8 mouse cellular contexts compared by ENCODE assay signal in the genomic region with DNA sequence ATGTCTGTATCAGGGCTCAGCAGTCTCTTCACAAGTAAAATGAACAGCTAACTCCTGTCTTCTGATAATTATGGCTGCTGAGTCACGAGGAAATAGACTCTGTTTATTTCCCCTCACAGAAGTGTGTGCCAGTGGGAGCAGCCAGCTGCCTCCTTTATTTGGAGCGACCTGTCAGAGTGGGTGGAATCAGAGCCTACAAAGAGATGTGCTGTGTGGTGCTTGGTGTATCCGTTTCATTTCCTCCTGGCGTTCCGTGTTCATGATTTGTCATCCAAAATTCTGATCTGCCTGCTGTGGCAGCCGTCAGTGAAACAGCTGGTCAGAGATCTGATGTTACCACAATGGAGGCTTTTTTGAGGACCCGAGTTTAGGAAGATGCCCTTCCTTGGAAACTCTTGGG. TPM values are rescaled to one million over a fixed set of nuclear protein-coding genes. Genes with fewer than 3 reads are reported as not detected.
A peak's percentile ranks its signal among the peaks of the same experiment; 100 is the strongest.
DNase-seq lines count a peak whose midpoint lies in the region; ATAC-seq lines count a peak whose summit lies in the region.
"Had no signal": no experiment of that assay in that cellular context is flagged by ENCODE, and none has a peak within 500 bp of the region (broad histone marks: within the 10 kb centered on the region; RNA-seq: fewer than 3 reads in every experiment).

No protein-coding gene starts in this region.

- WGBS in heart, embryonic 13.5 days, result 59% methylated on average over 7 of the region's 7 CpGs

- DNase-seq in MN1 (ENCODE audit: low spot score), result peak; percentile 17
- peak; percentile 94 for DNase-seq in brain, adult 2 months (ENCODE audit: low read depth, low spot score)
- DNase-seq in left cerebral cortex, adult 9 months (ENCODE audit: low spot score in 2 of 2), result peak; percentile 80
- DNase-seq in right cerebral cortex, postnatal 25 days, result peak; percentile 73
- no peak for DNase-seq in B cell, adult 2 months
- no peak for DNase-seq in adrenal gland, postnatal 14 days

- H3K4me3 ChIP-seq in heart, embryonic 13.5 days, result no peak overlapping the region
- H3K4me3 ChIP-seq: limb, embryonic 12.5 days had no signal

- H3K27me3 ChIP-seq in heart, embryonic 13.5 days (replicated peaks), result no peaks in the 10 kb centered on the region
- H3K27me3 ChIP-seq: limb, embryonic 12.5 days had no signal

- peaks cover 36% of the 10 kb centered on the region for H3K36me3 ChIP-seq in heart, embryonic 13.5 days

- H3K27ac ChIP-seq in heart, embryonic 13.5 days (replicated peaks), result 0 out of 2 replicates have a peak overlapping the region, but pooled peaks have one; percentile 24
- H3K27ac ChIP-seq: limb, embryonic 12.5 days had no signal

- ATAC-seq in heart, embryonic 13.5 days (ENCODE audit: extremely low read depth, insufficient number of reproducible peaks, low FRiP score, low TSS enrichment), result no peak

- peaks cover 23% of the 10 kb centered on the region for H3K4me1 ChIP-seq in heart, embryonic 13.5 days

- H3K9ac ChIP-seq in heart, embryonic 13.5 days, result no peak overlapping the region
- H3K9ac ChIP-seq: limb, embryonic 12.5 days had no signal

- no peak overlapping the region for H3K4me2 ChIP-seq in heart, embryonic 13.5 days
- H3K4me2 ChIP-seq: limb, embryonic 12.5 days had no signal

- H3K9me3 ChIP-seq in heart, embryonic 13.5 days, result peaks cover 3% of the 10 kb centered on the region; the same call in 1 of the 2 replicates
- H3K9me3 ChIP-seq: limb, embryonic 12.5 days had no signal

RNA-seq across cellular contexts. Expression of gene Farp1, which starts 47.3 kb away (rescaled TPM):
- 15.3 and 17.6 TPM in 2 replicates for polyA plus RNA-seq in heart, embryonic 13.5 days (2015; fragmentation: Nextera tagmentation; extraction: Ambion mirVana)
- 21.1 and 22.4 TPM in 2 replicates for total RNA-seq in adrenal gland, postnatal 14 days (2021)

Comparison
In these comparisons a context has a peak if more than half of its experiments do, and no peak if none do; other contexts are left out.
1. DNase-seq: peak in MN1 (single experiment), brain, adult 2 months (single experiment), left cerebral cortex, adult 9 months (2 of 2) and right cerebral cortex, postnatal 25 days (single experiment); none in B cell, adult 2 months (0 of 2) and adrenal gland, postnatal 14 days (single experiment).